Mouse (Mus musculus) ES-E14 (cell line): ENCODE data around the gene Flrt3. TPM values are rescaled to one million over a fixed set of nuclear protein-coding genes. Genes with fewer than 3 reads are reported as not detected.

Experiments used
- DNase-seq: peaks from one replicate; pipeline ENCODE4 v3.0.0-alpha.2; 2013; ENCODE audit warnings: low read depth, low spot score
- H3K27ac ChIP-seq: 2 replicates; pipeline ENCODE4 v1.5.1; 2012; ENCODE audit warnings: low read depth, mild to moderate bottlenecking, low read length, moderate library complexity, mixed read lengths; ENCODE audit not compliant: poor library complexity, insufficient read depth, severe bottlenecking
- H3K36me3 ChIP-seq: 2 replicates; pipeline ENCODE4 v1.6.1; 2012; ENCODE audit warnings: mild to moderate bottlenecking, low read length, moderate library complexity, mixed read lengths; ENCODE audit not compliant: control insufficient read depth, poor library complexity, insufficient read depth, severe bottlenecking
- H3K4me1 ChIP-seq, 2 experiments: fragments of 150-350 bp in 1 of 2; sonication (generic) in 1 of 2; 2 replicates each; pipeline ENCODE4 v1.6.1; 2012; ENCODE audit warnings: low read length in 2 of 2, mild to moderate bottlenecking in 1 of 2, mixed read lengths in 1 of 2; ENCODE audit not compliant: control insufficient read depth in 2 of 2, insufficient read depth in 2 of 2, poor library complexity in 1 of 2
- H3K4me3 ChIP-seq, 2 experiments: fragments of 150-350 bp in 1 of 2; sonication (generic) in 1 of 2; 2 replicates each; pipeline ENCODE4 v1.5.1; 2012; ENCODE audit warnings: low read length in 2 of 2, low read depth in 1 of 2, mild to moderate bottlenecking in 1 of 2, mixed read lengths in 1 of 2; ENCODE audit not compliant: insufficient read depth in 1 of 2, poor library complexity in 1 of 2, severe bottlenecking in 1 of 2
- H3K9ac ChIP-seq: 2 replicates; pipeline ENCODE4 v1.6.1; 2012; ENCODE audit warnings: low read depth, mild to moderate bottlenecking, low read length, mixed read lengths; ENCODE audit not compliant: poor library complexity, insufficient read depth, severe bottlenecking
- H3K9me3 ChIP-seq: fragments of 150-350 bp; sonication (generic); 2 replicates; pipeline ENCODE4 v1.6.1; 2012; ENCODE audit warnings: low read depth, mild to moderate bottlenecking, low read length; ENCODE audit not compliant: control insufficient read depth, insufficient read depth
- CHD2 ChIP-seq: IDR thresholded peaks from 2 replicates; pipeline ENCODE4 v1.6.1; 2014; ENCODE audit warnings: mild to moderate bottlenecking, low read depth, low read length, inconsistent platforms
- HCFC1 ChIP-seq: IDR thresholded peaks from 2 replicates; pipeline ENCODE4 v1.6.1; 2012; ENCODE audit warnings: low read length, inconsistent platforms, borderline replicate concordance; ENCODE audit not compliant: insufficient read depth
- MAFK ChIP-seq: IDR thresholded peaks from 2 replicates; pipeline ENCODE4 v1.6.1; 2014; ENCODE audit warnings: mild to moderate bottlenecking, low read depth, low read length, inconsistent platforms; ENCODE audit not compliant: insufficient read depth
- ZC3H11A ChIP-seq: IDR thresholded peaks from 2 replicates; pipeline ENCODE4 v1.6.1; 2012; ENCODE audit warnings: low read depth, mild to moderate bottlenecking, inconsistent platforms, low read length, borderline replicate concordance
- ZNF384 ChIP-seq: IDR thresholded peaks from 2 replicates; pipeline ENCODE4 v1.6.1; 2012; ENCODE audit warnings: low read depth, low read length, inconsistent platforms
- in situ Hi-C, 2 experiments: fragments of 600-800 bp; cut with MboI; formaldehyde crosslinking; loops; one replicate each; pipeline ENCODE4 v1.15.1; 2025; ENCODE audit warnings: low sequenced_read_pairs in 2 of 2, inconsistent platforms in 1 of 2; ENCODE audit not compliant: unreplicated experiment in 2 of 2
- total RNA-seq: library from RNA; depleted of rRNA; stranded (reverse); fragments of 300-350 nt; gene quantifications from 2 replicates; pipeline ENCODE4 v1.2.3, GENCODE M21; 2012

Gene Flrt3
- total RNA-seq, 1 experiment, result 7.6 TPM

GRCm38 (mm10) chr2:140691403-140691802, 20.1 kb upstream of the Flrt3 start:
- no peaks in the 10 kb centered on the region for H3K9me3 ChIP-seq
- no peak overlapping the region for H3K9ac ChIP-seq
- no peak overlapping the region for H3K4me3 ChIP-seq
- TF ChIP-seq CHD2, result no peak
- no peak for TF ChIP-seq HCFC1
- TF ChIP-seq ZNF384, result no peak
- no peak for TF ChIP-seq ZC3H11A
- no peak for TF ChIP-seq MAFK
- H3K27ac ChIP-seq, result no peak overlapping the region
- no peak for DNase-seq
- in situ Hi-C loops, result no loop called here
- no peaks in the 10 kb centered on the region for H3K4me1 ChIP-seq
- no peaks in the 10 kb centered on the region for H3K36me3 ChIP-seq

DNA sequence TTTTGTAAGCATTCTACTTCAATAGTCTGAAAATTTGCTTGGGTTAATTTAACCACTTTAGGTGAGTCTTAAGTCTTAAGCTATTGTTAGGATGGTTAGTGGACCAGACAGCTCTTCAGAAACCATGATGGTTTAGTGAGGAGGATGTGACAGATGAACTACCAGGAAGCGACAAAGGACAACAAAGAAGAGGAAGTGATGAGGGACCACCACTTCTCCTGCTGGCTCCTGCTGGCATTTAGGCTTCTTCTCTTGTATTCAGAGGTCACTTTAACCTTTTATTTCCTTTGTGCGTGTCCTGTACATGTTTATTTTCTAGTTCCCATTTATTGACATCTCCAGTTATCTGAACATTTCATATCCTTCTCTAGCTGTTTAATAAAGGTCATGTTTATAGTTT, 19.6 kb upstream of the Flrt3 start:
- H3K9ac ChIP-seq, result no peak overlapping the region
- no peak overlapping the region for H3K27ac ChIP-seq
- in situ Hi-C loops, result no loop called here
- H3K4me3 ChIP-seq, result no peak overlapping the region
- no peak for DNase-seq
- TF ChIP-seq ZNF384 (no peak), MAFK (no peak)
- no peaks in the 10 kb centered on the region for H3K4me1 ChIP-seq
- no peaks in the 10 kb centered on the region for H3K9me3 ChIP-seq
- no peaks in the 10 kb centered on the region for H3K36me3 ChIP-seq

- DNase-seq, result peak; percentile 70
- Histone ChIP-seq H3K9me3 (no peaks in the 10 kb centered on the region), H3K4me1 (peaks cover 3 to 5% of the 10 kb centered on the region in 2 experiments; a peak in 1 of 4 replicates), H3K27ac (no peak overlapping the region), H3K9ac (no peak overlapping the region), H3K36me3 (no peaks in the 10 kb centered on the region), H3K4me3 (no peak overlapping the region)
- in situ Hi-C loops, result no loop called here
- TF ChIP-seq CHD2 (no peak), ZNF384 (no peak), MAFK (no peak), HCFC1 (no peak), ZC3H11A (no peak)
Measured at GRCm38 (mm10) chr2:140676728-140677127, 5.5 kb upstream of the Flrt3 start.

DNA sequence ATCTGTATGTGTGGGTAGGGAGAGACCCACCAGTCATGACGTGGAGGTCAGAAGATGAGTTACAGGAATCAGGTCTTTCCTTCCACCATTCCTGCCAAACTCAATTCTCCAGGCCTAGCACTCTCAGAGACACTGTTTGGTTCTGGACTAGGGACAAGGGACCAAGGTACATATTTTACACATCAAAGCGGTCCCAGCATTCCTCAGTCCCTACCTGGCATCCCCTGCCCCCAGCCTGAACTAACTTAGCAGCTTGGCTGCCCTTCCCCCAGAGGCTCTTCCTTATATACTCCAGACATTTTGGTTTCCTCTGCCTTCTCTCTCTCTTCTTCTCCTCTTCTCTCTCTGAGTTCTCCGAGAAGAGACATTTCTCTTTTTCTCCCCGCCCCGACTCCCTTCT, 2.2 kb upstream of the Flrt3 start:
- in situ Hi-C loops, result no loop called here
- Histone ChIP-seq H3K27ac (no peak overlapping the region), H3K9me3 (no peaks in the 10 kb centered on the region), H3K4me3 (no peak overlapping the region), H3K9ac (no peak overlapping the region), H3K36me3 (no peaks in the 10 kb centered on the region), H3K4me1 (peaks cover 3 to 5% of the 10 kb centered on the region in 2 experiments; a peak in 1 of 4 replicates)
- TF ChIP-seq ZC3H11A, result no peak
- TF ChIP-seq ZNF384, result no peak
- no peak for TF ChIP-seq MAFK
- TF ChIP-seq CHD2, result no peak
- TF ChIP-seq HCFC1, result no peak
- no peak for DNase-seq

DNA sequence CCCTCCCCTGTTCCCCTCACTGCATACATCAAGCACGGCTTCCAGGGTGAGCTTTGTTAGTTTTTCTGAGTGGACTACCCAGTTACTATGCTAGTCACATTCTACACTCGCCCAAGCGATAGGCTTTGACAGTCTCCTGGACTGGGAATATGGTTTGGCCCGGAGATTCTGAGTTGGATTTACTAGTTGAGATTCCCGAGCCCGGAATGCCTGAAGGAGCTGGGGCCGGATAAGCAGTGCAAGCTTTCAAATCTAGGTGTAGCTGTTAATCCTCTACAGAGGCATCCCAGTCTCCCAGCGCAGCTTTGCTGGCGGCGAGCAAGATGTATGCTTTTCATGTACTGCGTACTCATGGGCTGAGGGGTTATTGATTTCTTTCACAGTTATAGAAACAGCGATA, 812 bp downstream of the Flrt3 start:
- no peaks in the 10 kb centered on the region for H3K9me3 ChIP-seq
- H3K27ac ChIP-seq, result no peak overlapping the region
- peak overlapping the region; percentile 37 to 43 for H3K4me3 ChIP-seq
- in situ Hi-C loops, result no loop called here
- peak overlapping the region; percentile 25; the same call in 1 of the 2 replicates for H3K9ac ChIP-seq
- no peaks in the 10 kb centered on the region for H3K36me3 ChIP-seq
- no peak for DNase-seq
- peaks cover 0 to 6% of the 10 kb centered on the region in 2 experiments; a peak in 1 of 4 replicates for H3K4me1 ChIP-seq
- no peak for TF ChIP-seq ZC3H11A
- no peak for TF ChIP-seq ZNF384
